Mouse (Mus musculus): ENCODE data around the gene Gramd2. TPM values are rescaled to one million over a fixed set of nuclear protein-coding genes. Genes with fewer than 3 reads are reported as not detected.

The Gramd2 gene
- polyA plus RNA-seq, 1 experiment from 2014 or later = 0.27 TPM

- no peaks in the 10 kb centered on the region for H3K9me3 ChIP-seq (replicated peaks; ENCODE audit: control insufficient read depth, low read length)
- peaks cover 47% of the 10 kb centered on the region for H3K27me3 ChIP-seq (ENCODE audit: control insufficient read depth, insufficient read depth, low read depth, low read length)
- 77% methylated on average over 8 of the region's 8 CpGs for WGBS (ENCODE audit: insufficient replicate concordance)
Measured at GRCm38 (mm10) chr9:59666016-59666415, 13.9 kb upstream of the Gramd2 start.

DNA sequence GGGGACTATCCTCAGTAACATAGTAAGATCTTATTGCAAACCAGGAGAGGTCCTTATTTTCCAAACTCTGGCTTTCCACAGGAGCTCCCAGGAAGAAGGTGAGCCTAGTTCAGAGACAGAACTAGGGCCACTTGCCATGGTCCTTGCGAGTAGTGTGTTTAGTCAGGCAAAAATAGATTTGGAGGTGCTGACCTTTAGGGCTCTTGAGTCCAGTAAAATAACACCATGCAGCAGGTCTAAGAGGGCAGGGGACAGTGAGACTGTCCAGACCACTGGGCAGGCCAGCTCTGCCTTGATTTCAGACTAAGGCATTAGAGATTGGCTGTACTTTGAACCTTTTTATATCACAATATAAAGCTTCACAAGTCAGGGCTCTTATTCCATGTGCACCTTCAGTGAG lies 13.1 kb upstream of the Gramd2 start:
- 62% methylated on average over 1 of the region's 1 CpGs for WGBS (ENCODE audit: insufficient replicate concordance)
- ATAC-seq (ENCODE audit: low read depth) = no peak
- H3K36me3 ChIP-seq (ENCODE audit: control insufficient read depth, insufficient read depth) = no peaks in the 10 kb centered on the region
- H3K4me2 ChIP-seq (ENCODE audit: low read depth, low read length) = no peak overlapping the region
- no peak overlapping the region for H3K9ac ChIP-seq (ENCODE audit: low read depth, low read length)
- peaks cover under 1% of the 10 kb centered on the region for H3K4me1 ChIP-seq (ENCODE audit: control insufficient read depth, low read depth, low read length)
- no peak overlapping the region for H3K27ac ChIP-seq (ENCODE audit: low read length)
- H3K9me3 ChIP-seq (replicated peaks; ENCODE audit: control insufficient read depth, low read length) = no peaks in the 10 kb centered on the region
- H3K4me3 ChIP-seq (ENCODE audit: low read depth, low read length) = no peak overlapping the region
- H3K27me3 ChIP-seq (ENCODE audit: control insufficient read depth, insufficient read depth, low read depth, low read length) = peaks cover 50% of the 10 kb centered on the region

More at GRCm38 (mm10) chr9:59666016-59666415, 13.9 kb upstream of the Gramd2 start:
- Histone ChIP-seq H3K9ac (ENCODE audit: low read depth, low read length) (no peak overlapping the region), H3K4me2 (ENCODE audit: low read depth, low read length) (no peak overlapping the region), H3K36me3 (ENCODE audit: control insufficient read depth, insufficient read depth) (no peaks in the 10 kb centered on the region), H3K27ac (ENCODE audit: low read length) (no peak overlapping the region), H3K4me3 (ENCODE audit: low read depth, low read length) (no peak overlapping the region), H3K4me1 (ENCODE audit: control insufficient read depth, low read depth, low read length) (peaks cover 8% of the 10 kb centered on the region)
- ATAC-seq (ENCODE audit: low read depth) = no peak

- 49% methylated on average over 4 of the region's 4 CpGs for WGBS (ENCODE audit: insufficient replicate concordance)
- Histone ChIP-seq H3K4me1 (ENCODE audit: control insufficient read depth, low read depth, low read length) (no peaks in the 10 kb centered on the region; the same call in 1 of the 2 replicates), H3K9me3 (replicated peaks; ENCODE audit: control insufficient read depth, low read length) (no peaks in the 10 kb centered on the region), H3K9ac (ENCODE audit: low read depth, low read length) (no peak overlapping the region), H3K27me3 (ENCODE audit: control insufficient read depth, insufficient read depth, low read depth, low read length) (peaks cover 52% of the 10 kb centered on the region), H3K27ac (ENCODE audit: low read length) (no peak overlapping the region), H3K4me3 (ENCODE audit: low read depth, low read length) (no peak overlapping the region), H3K4me2 (ENCODE audit: low read depth, low read length) (no peak overlapping the region), H3K36me3 (ENCODE audit: control insufficient read depth, insufficient read depth) (no peaks in the 10 kb centered on the region)
- ATAC-seq (ENCODE audit: low read depth) = no peak
Measured at GRCm38 (mm10) chr9:59667250-59667649, 12.7 kb upstream of the Gramd2 start.

- Histone ChIP-seq H3K36me3 (ENCODE audit: control insufficient read depth, insufficient read depth) (no peaks in the 10 kb centered on the region), H3K27ac (ENCODE audit: low read length) (no peak overlapping the region), H3K4me3 (ENCODE audit: low read depth, low read length) (no peak overlapping the region), H3K4me2 (ENCODE audit: low read depth, low read length) (no peak overlapping the region), H3K9ac (ENCODE audit: low read depth, low read length) (no peak overlapping the region), H3K9me3 (replicated peaks; ENCODE audit: control insufficient read depth, low read length) (no peaks in the 10 kb centered on the region), H3K27me3 (ENCODE audit: control insufficient read depth, insufficient read depth, low read depth, low read length) (peaks cover 49% of the 10 kb centered on the region), H3K4me1 (ENCODE audit: control insufficient read depth, low read depth, low read length) (no peaks in the 10 kb centered on the region; the same call in 1 of the 2 replicates)
- 64% methylated on average over 6 of the region's 6 CpGs for WGBS (ENCODE audit: insufficient replicate concordance)
- no peak for ATAC-seq (ENCODE audit: low read depth)
Measured at GRCm38 (mm10) chr9:59667904-59668303, 12.0 kb upstream of the Gramd2 start.

GRCm38 (mm10) chr9:59668473-59668872 lies 11.5 kb upstream of the Gramd2 start:
- ATAC-seq (ENCODE audit: low read depth) = no peak
- Histone ChIP-seq H3K4me2 (ENCODE audit: low read depth, low read length) (no peak overlapping the region), H3K27ac (ENCODE audit: low read length) (no peak overlapping the region), H3K9ac (ENCODE audit: low read depth, low read length) (no peak overlapping the region), H3K9me3 (replicated peaks; ENCODE audit: control insufficient read depth, low read length) (no peaks in the 10 kb centered on the region), H3K27me3 (ENCODE audit: control insufficient read depth, insufficient read depth, low read depth, low read length) (peaks cover 44% of the 10 kb centered on the region), H3K36me3 (ENCODE audit: control insufficient read depth, insufficient read depth) (no peaks in the 10 kb centered on the region), H3K4me3 (ENCODE audit: low read depth, low read length) (no peak overlapping the region), H3K4me1 (ENCODE audit: control insufficient read depth, low read depth, low read length) (peaks cover 2% of the 10 kb centered on the region)
- 75% methylated on average over 7 of the region's 7 CpGs for WGBS (ENCODE audit: insufficient replicate concordance)

DNA sequence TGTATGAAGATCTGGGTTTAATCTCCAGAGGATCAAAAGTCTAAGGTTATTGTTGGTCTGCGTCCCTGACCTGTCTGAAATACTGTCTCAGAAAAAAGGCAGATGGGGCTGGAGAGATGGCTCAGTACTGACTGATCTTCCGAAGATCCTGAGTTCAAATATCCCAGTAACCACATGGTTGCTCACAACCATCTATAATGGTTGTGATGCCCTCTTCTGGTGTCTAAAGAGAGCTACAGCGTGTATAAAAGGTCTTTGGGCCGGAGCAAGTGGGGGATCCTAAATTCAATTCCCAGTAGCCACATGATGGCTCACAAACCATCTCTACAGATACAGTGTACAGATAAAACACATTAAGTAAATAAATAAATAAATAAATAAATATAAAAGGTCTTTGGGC lies 10.8 kb upstream of the Gramd2 start:
- Histone ChIP-seq H3K4me2 (ENCODE audit: low read depth, low read length) (no peak overlapping the region), H3K9ac (ENCODE audit: low read depth, low read length) (no peak overlapping the region), H3K27ac (ENCODE audit: low read length) (no peak overlapping the region), H3K36me3 (ENCODE audit: control insufficient read depth, insufficient read depth) (no peaks in the 10 kb centered on the region), H3K4me1 (ENCODE audit: control insufficient read depth, low read depth, low read length) (peaks cover 2% of the 10 kb centered on the region), H3K9me3 (replicated peaks; ENCODE audit: control insufficient read depth, low read length) (no peaks in the 10 kb centered on the region), H3K27me3 (ENCODE audit: control insufficient read depth, insufficient read depth, low read depth, low read length) (peaks cover 37% of the 10 kb centered on the region), H3K4me3 (ENCODE audit: low read depth, low read length) (no peak overlapping the region)
- ATAC-seq (ENCODE audit: low read depth) = no peak
- 74% methylated on average over 4 of the region's 4 CpGs for WGBS (ENCODE audit: insufficient replicate concordance)

DNA sequence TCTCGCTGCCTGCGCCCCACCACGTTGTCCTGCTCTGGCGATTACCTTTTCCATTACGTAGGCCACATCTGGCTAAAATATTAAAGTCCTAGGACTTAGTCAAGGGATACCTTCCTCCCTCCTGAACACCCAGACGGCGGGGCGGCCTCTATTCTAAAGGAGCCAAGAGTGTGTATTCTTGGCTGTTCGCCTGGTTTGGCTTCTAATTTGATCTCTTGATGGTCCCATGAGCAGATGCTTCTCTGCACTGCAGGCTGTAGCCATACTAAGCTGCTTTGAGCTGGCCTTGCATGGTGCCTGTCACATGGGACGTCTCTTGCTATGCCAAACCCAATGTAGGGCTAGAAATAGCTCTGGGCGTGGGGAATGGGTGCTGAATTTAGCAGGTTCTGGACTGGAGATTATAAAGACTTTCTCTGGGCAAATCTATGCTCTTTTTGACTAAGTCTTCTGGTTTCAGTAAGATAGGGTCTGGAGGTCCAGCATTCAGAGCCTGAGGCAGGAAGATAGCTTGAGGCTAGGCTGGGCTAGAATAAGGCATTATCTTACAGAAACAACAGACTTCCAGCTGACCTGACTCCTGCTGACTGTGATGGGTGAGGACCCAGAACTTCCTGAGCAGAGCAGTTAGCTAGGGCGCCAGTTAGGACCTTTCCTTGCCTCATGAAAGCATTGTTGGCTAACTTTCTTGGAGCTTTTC lies 7.6 kb upstream of the Gramd2 start:
- Histone ChIP-seq H3K9ac (ENCODE audit: low read depth, low read length) (no peak overlapping the region), H3K9me3 (replicated peaks; ENCODE audit: control insufficient read depth, low read length) (no peaks in the 10 kb centered on the region), H3K27me3 (ENCODE audit: control insufficient read depth, insufficient read depth, low read depth, low read length) (peaks cover 39% of the 10 kb centered on the region), H3K4me1 (ENCODE audit: control insufficient read depth, low read depth, low read length) (peaks cover 2% of the 10 kb centered on the region), H3K36me3 (ENCODE audit: control insufficient read depth, insufficient read depth) (no peaks in the 10 kb centered on the region), H3K4me3 (ENCODE audit: low read depth, low read length) (no peak overlapping the region), H3K27ac (ENCODE audit: low read length) (no peak overlapping the region), H3K4me2 (ENCODE audit: low read depth, low read length) (no peak overlapping the region)
- peak; percentile 76 for ATAC-seq (ENCODE audit: low read depth)
- 62% methylated on average over 12 of the region's 12 CpGs for WGBS (ENCODE audit: insufficient replicate concordance)

- Histone ChIP-seq H3K36me3 (ENCODE audit: control insufficient read depth, insufficient read depth) (no peaks in the 10 kb centered on the region), H3K4me3 (ENCODE audit: low read depth, low read length) (no peak overlapping the region), H3K9ac (ENCODE audit: low read depth, low read length) (no peak overlapping the region), H3K27me3 (ENCODE audit: control insufficient read depth, insufficient read depth, low read depth, low read length) (peaks cover 42% of the 10 kb centered on the region), H3K27ac (ENCODE audit: low read length) (no peak overlapping the region), H3K4me2 (ENCODE audit: low read depth, low read length) (no peak overlapping the region), H3K9me3 (replicated peaks; ENCODE audit: control insufficient read depth, low read length) (no peaks in the 10 kb centered on the region), H3K4me1 (ENCODE audit: control insufficient read depth, low read depth, low read length) (peaks cover 2% of the 10 kb centered on the region)
- ATAC-seq (ENCODE audit: low read depth) = no peak
- WGBS (ENCODE audit: insufficient replicate concordance) = 54% methylated on average over 2 of the region's 2 CpGs
Measured at GRCm38 (mm10) chr9:59673427-59673826, 6.5 kb upstream of the Gramd2 start.

GRCm38 (mm10) chr9:59675598-59675997 lies 4.3 kb upstream of the Gramd2 start:
- peaks cover 47% of the 10 kb centered on the region for H3K27me3 ChIP-seq (ENCODE audit: control insufficient read depth, insufficient read depth, low read depth, low read length)
- H3K27ac ChIP-seq (ENCODE audit: low read length) = no peak overlapping the region
- H3K9ac ChIP-seq (ENCODE audit: low read depth, low read length) = no peak overlapping the region
- 75% methylated on average over 14 of the region's 14 CpGs for WGBS (ENCODE audit: insufficient replicate concordance)
- H3K4me2 ChIP-seq (ENCODE audit: low read depth, low read length) = no peak overlapping the region
- ATAC-seq (ENCODE audit: low read depth) = no peak
- H3K4me3 ChIP-seq (ENCODE audit: low read depth, low read length) = no peak overlapping the region
- H3K9me3 ChIP-seq (replicated peaks; ENCODE audit: control insufficient read depth, low read length) = no peaks in the 10 kb centered on the region
- peaks cover 10% of the 10 kb centered on the region for H3K4me1 ChIP-seq (ENCODE audit: control insufficient read depth, low read depth, low read length)
- H3K36me3 ChIP-seq (ENCODE audit: control insufficient read depth, insufficient read depth) = no peaks in the 10 kb centered on the region

All from liver, embryonic 16.5 days (tissue).